Mouse (Mus musculus): Measurements from ENCODE around the gene Usp7. TPM values are rescaled to one million over a fixed set of nuclear protein-coding genes. Genes with fewer than 3 reads are reported as not detected.

The Usp7 gene
- polyA plus RNA-seq, 2 experiments = 35.5 to 57.5 TPM

DNA sequence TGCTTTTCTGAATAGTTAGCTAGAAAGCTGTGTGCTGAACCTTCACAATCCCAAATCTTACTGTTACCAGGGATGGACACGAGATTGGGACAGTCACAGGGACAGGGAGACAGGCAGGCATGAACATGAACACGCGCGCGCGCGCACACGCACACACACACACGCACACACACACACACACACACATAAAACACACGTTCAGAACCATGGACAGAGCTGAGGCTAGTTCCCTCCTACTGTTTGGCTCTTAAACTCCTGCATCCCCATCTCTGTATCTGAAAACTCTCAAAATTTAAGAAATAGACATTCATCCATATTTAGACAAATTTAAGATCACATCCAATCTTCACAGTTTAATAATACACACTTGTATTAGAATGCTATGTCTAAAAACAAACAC lies 74.4 kb downstream of the Usp7 start:
- Histone ChIP-seq H3K4me3 (ENCODE audit: insufficient read depth in 1 of 2, low read depth in 2 of 2, low read length in 2 of 2) (no peak overlapping the region), H3K27ac (no peak overlapping the region), H3K9me3 (ENCODE audit: control insufficient read depth, low read length) (no peaks in the 10 kb centered on the region), H3K4me1 (replicated peaks; ENCODE audit: control insufficient read depth in 2 of 2, insufficient read depth in 2 of 2, low read length in 1 of 2) (peaks cover 0 to 2% of the 10 kb centered on the region in 2 experiments; a peak in 1 of 4 replicates), H3K36me3 (replicated peaks; ENCODE audit: control insufficient read depth, insufficient read depth, low read depth) (peaks cover 49% of the 10 kb centered on the region), H3K9ac (replicated peaks) (no peak overlapping the region), H3K4me2 (ENCODE audit: low read depth) (no peak overlapping the region), H3K27me3 (ENCODE audit: control insufficient read depth, insufficient read depth, low read length) (no peaks in the 10 kb centered on the region)
- DNase-seq (ENCODE audit: low read depth in 3 of 3, low spot score in 3 of 3) (no peak), ATAC-seq (ENCODE audit: insufficient read depth) (no peak)
- TF ChIP-seq EP300 (IDR thresholded peaks at IDR 0.05; ENCODE audit: low read depth) (no peak), CTCF (IDR thresholded peaks at IDR 0.05; ENCODE audit: low read depth) (no peak)
- WGBS (ENCODE audit: insufficient replicate concordance) = 87% methylated on average over 10 of the region's 10 CpGs

DNA sequence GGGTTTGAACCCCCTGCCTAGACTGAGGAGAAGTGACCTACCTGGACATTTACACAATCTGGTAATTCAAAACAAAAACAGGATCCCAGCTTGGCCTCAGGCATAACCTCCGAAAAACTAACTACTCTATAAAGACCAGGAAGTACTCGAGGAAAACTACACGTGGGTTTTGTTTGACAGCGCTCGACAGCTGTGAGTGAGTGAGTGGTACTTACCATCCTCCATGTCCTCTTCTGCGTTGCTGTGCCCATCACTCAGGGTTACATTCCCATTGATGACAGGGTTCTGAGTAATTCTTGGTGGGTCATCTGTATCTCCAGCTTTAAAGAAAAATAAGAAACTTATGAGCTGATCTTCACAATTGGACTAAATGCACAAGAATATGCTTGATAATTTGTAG lies 75.8 kb downstream of the Usp7 start:
- WGBS (ENCODE audit: insufficient replicate concordance) = 66% methylated on average over 6 of the region's 6 CpGs
- Histone ChIP-seq H3K27me3 (ENCODE audit: control insufficient read depth, insufficient read depth, low read length) (no peaks in the 10 kb centered on the region), H3K4me1 (replicated peaks; ENCODE audit: control insufficient read depth in 2 of 2, insufficient read depth in 2 of 2, low read length in 1 of 2) (no peaks in the 10 kb centered on the region; a peak in 1 of 4 replicates), H3K36me3 (replicated peaks; ENCODE audit: control insufficient read depth, insufficient read depth, low read depth) (peaks cover 55% of the 10 kb centered on the region), H3K9ac (replicated peaks) (no peak overlapping the region), H3K4me2 (ENCODE audit: low read depth) (no peak overlapping the region), H3K27ac (no peak overlapping the region), H3K4me3 (ENCODE audit: insufficient read depth in 1 of 2, low read depth in 2 of 2, low read length in 2 of 2) (no peak overlapping the region), H3K9me3 (ENCODE audit: control insufficient read depth, low read length) (no peaks in the 10 kb centered on the region)
- TF ChIP-seq CTCF (IDR thresholded peaks at IDR 0.05; ENCODE audit: low read depth) (no peak), EP300 (IDR thresholded peaks at IDR 0.05; ENCODE audit: low read depth) (no peak)
- DNase-seq (ENCODE audit: low read depth in 3 of 3, low spot score in 3 of 3) = no peak
- ATAC-seq (ENCODE audit: insufficient read depth) = no peak

DNA sequence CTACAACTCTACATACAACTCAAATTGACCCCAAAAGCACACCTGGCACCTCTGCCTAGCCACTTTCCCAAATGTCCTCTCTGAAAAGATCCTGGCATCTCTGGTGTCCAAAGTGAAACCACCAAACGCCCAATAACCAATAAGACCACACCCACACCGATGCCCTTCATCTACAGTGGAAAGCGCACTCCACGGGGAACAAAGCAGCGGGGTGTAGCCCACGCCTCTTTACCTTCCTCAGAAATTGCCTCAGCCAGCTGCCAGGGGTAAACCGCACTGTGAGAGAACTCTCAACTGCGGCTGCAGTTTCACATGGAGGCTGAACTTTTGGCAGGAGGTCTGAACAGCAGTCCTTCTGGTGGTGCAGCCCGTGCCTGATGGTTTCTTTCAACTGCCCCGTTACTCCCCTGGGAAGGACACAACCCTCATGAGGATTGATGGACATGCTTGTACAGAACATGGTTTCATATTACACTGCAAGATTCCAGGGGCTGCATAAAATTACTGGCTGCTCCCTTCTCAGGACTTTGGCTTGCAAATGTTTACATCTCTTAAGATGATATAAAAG lies 76.5 kb downstream of the Usp7 start:
- 86% methylated on average over 10 of the region's 10 CpGs for WGBS (ENCODE audit: insufficient replicate concordance)
- TF ChIP-seq CTCF (IDR thresholded peaks at IDR 0.05; ENCODE audit: low read depth) (no peak), EP300 (IDR thresholded peaks at IDR 0.05; ENCODE audit: low read depth) (no peak)
- H3K4me2 ChIP-seq (ENCODE audit: low read depth) = no peak overlapping the region
- H3K9me3 ChIP-seq (ENCODE audit: control insufficient read depth, low read length) = no peaks in the 10 kb centered on the region
- no peaks in the 10 kb centered on the region; a peak in 1 of 4 replicates for H3K4me1 ChIP-seq (replicated peaks; ENCODE audit: control insufficient read depth in 2 of 2, insufficient read depth in 2 of 2, low read length in 1 of 2)
- no peak overlapping the region for H3K9ac ChIP-seq (replicated peaks)
- H3K4me3 ChIP-seq (ENCODE audit: insufficient read depth in 1 of 2, low read depth in 2 of 2, low read length in 2 of 2) = no peak overlapping the region
- no peak overlapping the region for H3K27ac ChIP-seq
- no peaks in the 10 kb centered on the region for H3K27me3 ChIP-seq (ENCODE audit: control insufficient read depth, insufficient read depth, low read length)
- no peak for DNase-seq (ENCODE audit: low read depth in 3 of 3, low spot score in 3 of 3)
- H3K36me3 ChIP-seq (replicated peaks; ENCODE audit: control insufficient read depth, insufficient read depth, low read depth) = peaks cover 62% of the 10 kb centered on the region
- no peak for ATAC-seq (ENCODE audit: insufficient read depth)

DNA sequence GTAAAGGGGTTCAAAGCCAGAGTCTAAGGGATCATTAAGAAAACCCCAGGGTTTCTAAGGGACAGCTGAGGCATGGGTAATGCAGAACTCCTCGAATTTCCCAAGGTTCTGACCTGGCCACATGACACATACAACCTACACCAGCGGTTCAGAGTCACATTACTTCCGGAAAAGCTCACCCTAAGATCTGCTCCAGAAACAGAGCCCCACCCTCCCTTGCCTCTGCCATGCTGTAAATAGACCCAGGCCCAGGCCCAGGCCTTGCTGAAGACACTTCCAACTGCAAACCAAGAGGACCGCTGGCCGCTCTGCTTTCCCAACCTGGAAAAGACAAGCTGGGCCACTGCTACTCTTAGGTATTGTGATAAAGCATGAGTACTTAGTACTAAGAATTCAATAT lies 77.3 kb downstream of the Usp7 start:
- WGBS (ENCODE audit: insufficient replicate concordance) = 85% methylated on average over 5 of the region's 5 CpGs
- Histone ChIP-seq H3K36me3 (replicated peaks; ENCODE audit: control insufficient read depth, insufficient read depth, low read depth) (peaks cover 69% of the 10 kb centered on the region), H3K9me3 (ENCODE audit: control insufficient read depth, low read length) (no peaks in the 10 kb centered on the region), H3K4me3 (ENCODE audit: insufficient read depth in 1 of 2, low read depth in 2 of 2, low read length in 2 of 2) (no peak overlapping the region), H3K9ac (replicated peaks) (no peak overlapping the region), H3K4me1 (replicated peaks; ENCODE audit: control insufficient read depth in 2 of 2, insufficient read depth in 2 of 2, low read length in 1 of 2) (no peaks in the 10 kb centered on the region; a peak in 1 of 4 replicates), H3K4me2 (ENCODE audit: low read depth) (no peak overlapping the region), H3K27ac (no peak overlapping the region), H3K27me3 (ENCODE audit: control insufficient read depth, insufficient read depth, low read length) (no peaks in the 10 kb centered on the region)
- no peak for ATAC-seq (ENCODE audit: insufficient read depth)
- no peak for TF ChIP-seq EP300 (IDR thresholded peaks at IDR 0.05; ENCODE audit: low read depth)
- TF ChIP-seq CTCF (IDR thresholded peaks at IDR 0.05; ENCODE audit: low read depth) = no peak
- DNase-seq (ENCODE audit: low read depth in 3 of 3, low spot score in 3 of 3) = no peak

DNA sequence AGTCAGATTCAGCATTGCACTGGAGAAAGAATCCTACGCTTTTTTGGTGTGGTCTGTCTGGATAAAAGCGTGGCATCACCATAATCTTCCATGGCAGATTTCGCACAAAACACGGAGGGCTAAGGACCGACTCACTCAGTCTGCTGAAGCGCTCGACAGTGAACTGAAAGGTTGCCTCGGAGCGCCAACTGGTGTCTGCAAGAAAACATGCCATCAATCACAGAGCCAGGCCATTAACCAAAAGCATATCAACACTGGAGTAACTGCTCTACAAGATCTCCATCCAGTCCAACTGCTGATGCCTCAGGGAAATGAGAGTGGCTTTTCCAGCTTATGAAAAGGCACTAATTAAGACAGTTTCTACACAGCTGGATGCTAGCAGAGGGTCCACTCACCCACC lies 80.1 kb downstream of the Usp7 start:
- Histone ChIP-seq H3K9ac (replicated peaks) (no peak overlapping the region), H3K27me3 (ENCODE audit: control insufficient read depth, insufficient read depth, low read length) (no peaks in the 10 kb centered on the region), H3K4me2 (ENCODE audit: low read depth) (no peak overlapping the region), H3K4me3 (ENCODE audit: insufficient read depth in 1 of 2, low read depth in 2 of 2, low read length in 2 of 2) (no peak overlapping the region), H3K27ac (no peak overlapping the region), H3K9me3 (ENCODE audit: control insufficient read depth, low read length) (no peaks in the 10 kb centered on the region), H3K36me3 (replicated peaks; ENCODE audit: control insufficient read depth, insufficient read depth, low read depth) (peaks cover 92% of the 10 kb centered on the region), H3K4me1 (replicated peaks; ENCODE audit: control insufficient read depth in 2 of 2, insufficient read depth in 2 of 2, low read length in 1 of 2) (no peaks in the 10 kb centered on the region)
- 92% methylated on average over 9 of the region's 9 CpGs for WGBS (ENCODE audit: insufficient replicate concordance)
- ATAC-seq (ENCODE audit: insufficient read depth) (no peak), DNase-seq (ENCODE audit: low read depth in 3 of 3, low spot score in 3 of 3) (no peak)
- no peak for TF ChIP-seq EP300 (IDR thresholded peaks at IDR 0.05; ENCODE audit: low read depth)
- TF ChIP-seq CTCF (IDR thresholded peaks at IDR 0.05; ENCODE audit: low read depth) = no peak

Measured in liver, embryonic 14.5 days (tissue).